Mouse (Mus musculus): Measurements from ENCODE around the gene Ovol1.

DNA sequence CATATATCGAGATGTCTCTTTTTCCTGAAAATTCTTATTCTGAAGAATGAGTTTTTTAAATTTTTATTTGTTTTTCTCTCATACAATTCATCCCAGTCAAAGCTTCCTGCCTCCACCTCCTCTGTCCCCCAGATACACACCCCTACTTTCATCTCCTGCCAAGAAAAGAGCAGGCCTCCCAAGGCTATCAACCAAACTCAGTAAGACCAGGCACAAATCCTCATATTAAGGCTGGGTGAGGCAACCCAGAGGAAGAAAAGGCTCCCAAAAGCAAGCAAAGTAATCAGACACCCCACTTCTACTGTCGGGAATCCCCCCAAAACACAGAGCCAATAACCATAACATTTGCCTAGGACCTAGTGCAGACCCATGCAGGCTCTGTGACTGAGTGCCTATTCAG is 21.5 kb upstream of the Ovol1 start:
- no peak for TF ChIP-seq NELFE (IDR thresholded peaks at IDR 0.05; ENCODE audit: low read depth, low read length)
- TF ChIP-seq CTCF (conservative IDR thresholded peaks at IDR 0.05 in 1 of 2, IDR thresholded peaks at IDR 0.05 in 1 of 2; ENCODE audit: low read depth in 2 of 2, low read length in 2 of 2) = no peak
- no peak for TF ChIP-seq POLR2A (IDR thresholded peaks at IDR 0.05; ENCODE audit: low read depth, low read length)
- no peak for TF ChIP-seq MAX (IDR thresholded peaks at IDR 0.05; ENCODE audit: low read length)
- TF ChIP-seq SMC3 (IDR thresholded peaks at IDR 0.05; ENCODE audit: low read depth, low read length) = no peak
- TF ChIP-seq MXI1 (IDR thresholded peaks at IDR 0.05; ENCODE audit: low read depth, low read length) = no peak
